Mouse (Mus musculus) gastrocnemius, postnatal 36 days (tissue): Measurements from ENCODE around the gene Vmn2r60. TPM values are rescaled to one million over a fixed set of nuclear protein-coding genes. Genes with fewer than 3 reads are reported as not detected.
"Not testable (repeated sequence)": the region's sequence is repeated elsewhere in the genome, so short reads cannot be mapped to it uniquely, and the experiment has no call there.

ENCODE experiments used
- DNase-seq, 2 experiments: peaks; one replicate each; pipeline ENCODE4 v3.0.0; 2022
- intact Hi-C: fragments of 180-260 bp; cut with DNase I; formaldehyde crosslinking; loops from one replicate; pipeline ENCODE4 v1.15.1; 2025
- long read RNA-seq, 2 experiments: library from polyadenylated mRNA; stranded (forward); transcript quantifications; one replicate each; pipeline ENCODE4 v2.0.0; 2021
- total RNA-seq, 2 experiments: library from RNA; stranded (reverse); gene quantifications; 2 replicates each; pipeline ENCODE4 v1.2.3; 2021

Gene Vmn2r60
- total RNA-seq = not detected
- long read RNA-seq, experiment 1 = 0 reads
- long read RNA-seq, experiment 2 = 0 reads

DNA sequence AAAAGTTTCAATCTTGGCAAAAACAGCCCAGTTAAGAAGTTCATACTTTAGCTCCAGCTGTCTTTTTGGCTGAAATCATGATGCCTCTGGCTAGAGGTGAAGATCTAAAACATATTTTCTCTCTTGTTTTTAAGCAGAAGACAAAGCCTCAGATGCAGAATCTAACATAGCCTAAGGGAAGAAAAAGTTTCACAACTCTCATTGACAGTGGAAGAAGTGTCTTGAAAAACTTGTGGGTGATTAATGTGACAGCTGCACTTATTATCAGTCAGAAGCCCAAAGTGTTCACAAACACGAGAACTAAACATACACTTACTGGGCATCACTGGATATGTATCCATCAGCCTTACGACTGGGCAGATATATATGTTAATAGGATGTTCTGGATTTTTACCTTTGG lies at the start of gene Vmn2r60:
Vmn2r60 (plus strand) TSS at position 301 of the 400 bp plus-strand sequence.
- DNase-seq = no peak
- intact Hi-C loops = no loop called here

DNA sequence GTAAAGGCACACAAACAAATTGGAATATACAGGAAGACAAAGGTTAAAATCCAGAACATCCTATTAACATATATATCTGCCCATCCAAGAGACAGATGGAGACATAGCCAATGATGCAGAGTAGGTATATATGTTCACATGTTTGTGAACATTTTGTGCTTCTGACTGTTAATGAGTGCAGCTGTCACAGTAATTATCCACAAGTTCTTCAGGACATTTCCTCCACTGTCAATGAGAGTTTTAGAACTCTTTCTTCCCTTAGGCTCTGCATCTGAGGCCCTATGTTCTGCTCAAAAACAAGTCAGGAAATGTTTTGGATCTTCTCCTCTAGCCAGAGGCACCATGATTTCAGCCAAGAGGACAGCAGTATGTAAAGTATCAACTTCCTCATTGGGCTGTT lies 48.6 kb upstream of the Vmn2r60 start, which contains the start of gene Vmn2r59:
Vmn2r59 (minus strand) TSS at position 101 of the 400 bp plus-strand sequence.
- intact Hi-C loops = no loop called here
- no peak for DNase-seq

DNA sequence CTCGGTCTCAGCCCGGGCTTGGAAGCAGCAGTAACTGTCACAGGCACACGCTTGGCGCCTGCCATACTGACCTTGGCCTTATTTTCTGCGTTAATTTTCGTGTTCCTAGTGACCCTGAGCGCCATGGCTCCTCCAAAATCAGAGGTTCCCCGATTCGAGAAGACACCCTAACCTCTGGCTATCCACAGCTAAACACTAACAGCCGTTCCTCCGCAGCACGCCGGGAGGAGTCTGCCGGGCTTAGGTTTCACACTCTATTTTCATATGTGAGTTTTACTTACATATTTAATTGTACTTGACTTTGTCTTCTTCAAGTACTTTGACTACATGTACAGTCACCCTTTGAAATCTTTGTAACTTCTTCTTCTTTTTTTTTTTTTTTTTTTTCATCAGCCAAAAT lies 509 bp upstream of the Vmn2r60 start:
- intact Hi-C loops = not testable (repeated sequence)

More for the DNA sequence above, 509 bp upstream of the Vmn2r60 start:
- DNase-seq = not testable (repeated sequence)

Other genes with a start within 250 kb of the Vmn2r60 start
- gene Vmn2r58, start 235.1 kb upstream of the Vmn2r60 start, total RNA-seq = not detected
- not detected for gene Vmn2r59, start 48.7 kb upstream of the Vmn2r60 start, total RNA-seq
- gene Vmn2r61, start 152.3 kb downstream of the Vmn2r60 start, total RNA-seq = not detected